Mouse (Mus musculus) large intestine, adult 2 months (tissue): ENCODE measurements around the gene Reps1. TPM values are rescaled to one million over a fixed set of nuclear protein-coding genes. Genes with fewer than 3 reads are reported as not detected.

Experiments
- DNase-seq: peaks from one replicate; pipeline ENCODE4 v3.0.0-alpha.2; 2012; ENCODE audit warnings: low read depth, low spot score
- WGBS: fragments of 180-500 bp; shearing (Covaris S2); methylation state at CpG from one replicate; pipeline ENCODE4 v1.1.7; 2018; 5-methylcytosine and 5-hydroxymethylcytosine counted together
- polyA plus RNA-seq: library from polyadenylated mRNA; depleted of rRNA; stranded (reverse); fragments of >200 nt; gene quantifications from 2 replicates; pipeline ENCODE4 v1.2.3, GENCODE M21; 2012

Reps1 gene
- polyA plus RNA-seq, 1 experiment = 22.1 TPM

DNA sequence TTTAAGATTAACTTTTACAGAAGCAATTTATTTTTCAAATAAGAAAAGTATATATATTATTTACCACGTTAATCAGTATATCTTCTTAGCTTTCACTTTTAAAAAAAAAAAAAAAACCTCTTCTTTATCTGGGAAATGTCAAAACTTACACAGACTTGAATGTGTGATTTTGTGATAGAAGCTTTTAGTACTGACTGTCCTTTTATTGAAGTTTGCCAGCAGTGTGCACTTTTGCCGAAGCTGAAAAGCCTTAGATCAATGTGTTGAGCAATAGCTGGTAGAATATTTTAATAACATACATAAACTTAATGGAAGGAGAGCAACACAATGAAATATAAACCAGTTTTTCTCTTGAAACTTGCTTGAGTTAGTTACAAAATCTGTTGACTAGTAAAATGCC lies 5.1 kb downstream of the Reps1 start:
- 79% methylated on average over 2 of the region's 2 CpGs for WGBS
- no peak for DNase-seq

DNA sequence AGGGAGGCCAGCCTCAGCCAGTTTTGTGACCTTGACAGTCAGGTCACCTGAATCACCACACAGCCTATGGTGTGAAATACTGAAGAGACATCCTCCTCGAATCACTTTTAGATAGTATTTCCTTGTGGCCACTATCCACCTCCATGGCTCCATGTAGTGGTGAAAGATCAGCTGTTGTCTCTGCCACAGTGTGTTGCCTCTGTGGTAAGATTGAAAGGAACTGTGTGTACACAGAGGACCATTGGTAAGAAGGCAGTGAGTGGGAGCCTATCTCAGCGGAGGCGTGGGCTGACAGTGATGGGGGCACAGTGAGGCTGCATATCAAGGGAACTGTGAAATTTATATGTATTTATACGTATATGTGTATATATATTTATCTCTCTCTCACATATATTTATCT lies 5.9 kb downstream of the Reps1 start:
- DNase-seq = no peak
- WGBS = 92% methylated on average over 4 of the region's 4 CpGs

DNA sequence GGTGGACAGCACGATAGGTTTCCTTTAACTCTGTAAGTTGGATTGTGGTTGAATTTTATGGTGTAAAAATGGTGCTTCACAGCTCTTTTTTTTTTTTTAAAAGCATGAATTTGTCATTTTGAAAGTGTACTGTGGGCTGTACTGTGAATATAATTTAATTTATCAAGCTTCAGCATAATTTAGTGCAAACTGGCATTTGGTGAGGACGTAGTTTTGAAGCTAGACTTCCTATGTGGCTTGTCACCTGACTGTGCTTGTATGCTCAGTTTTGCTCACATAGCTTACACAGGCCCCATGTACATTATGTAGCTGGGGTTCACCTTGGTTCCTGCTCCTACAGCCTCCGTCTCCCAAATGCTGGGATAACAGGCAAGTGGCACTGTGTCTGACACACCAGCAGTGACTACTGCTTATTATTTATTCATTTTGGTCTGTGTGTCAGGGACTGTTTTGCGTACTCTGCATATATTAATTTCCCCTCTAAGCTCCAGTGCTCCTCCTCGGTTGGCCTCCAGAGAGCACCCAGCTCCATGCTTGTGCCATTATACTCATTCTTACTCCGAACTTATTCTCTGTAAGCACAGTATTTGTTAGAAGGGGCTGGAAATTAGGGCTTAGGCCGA lies 9.1 kb downstream of the Reps1 start:
- no peak for DNase-seq
- WGBS = 92% methylated on average over 7 of the region's 7 CpGs

DNA sequence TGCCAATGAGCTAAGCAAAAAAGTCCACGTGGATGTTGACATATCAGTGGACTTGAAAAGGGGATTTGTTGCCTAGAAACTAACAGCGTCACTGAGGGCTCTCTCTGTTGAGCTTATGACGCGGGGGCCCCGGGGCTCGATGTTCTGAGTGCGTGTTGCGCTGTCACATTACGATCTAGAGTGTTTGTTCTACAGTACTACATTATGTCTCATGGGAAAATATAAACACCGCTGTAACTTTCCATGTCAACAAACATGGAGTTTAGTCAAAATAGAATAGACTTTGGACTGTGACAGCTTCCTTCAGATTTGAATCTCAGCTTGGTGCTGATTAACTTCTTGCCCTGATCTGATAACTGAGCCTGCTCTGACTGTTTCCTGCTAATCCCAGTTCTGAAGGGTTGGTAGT lies 10.4 kb downstream of the Reps1 start:
- no peak for DNase-seq
- WGBS = 72% methylated on average over 10 of the region's 10 CpGs

DNA sequence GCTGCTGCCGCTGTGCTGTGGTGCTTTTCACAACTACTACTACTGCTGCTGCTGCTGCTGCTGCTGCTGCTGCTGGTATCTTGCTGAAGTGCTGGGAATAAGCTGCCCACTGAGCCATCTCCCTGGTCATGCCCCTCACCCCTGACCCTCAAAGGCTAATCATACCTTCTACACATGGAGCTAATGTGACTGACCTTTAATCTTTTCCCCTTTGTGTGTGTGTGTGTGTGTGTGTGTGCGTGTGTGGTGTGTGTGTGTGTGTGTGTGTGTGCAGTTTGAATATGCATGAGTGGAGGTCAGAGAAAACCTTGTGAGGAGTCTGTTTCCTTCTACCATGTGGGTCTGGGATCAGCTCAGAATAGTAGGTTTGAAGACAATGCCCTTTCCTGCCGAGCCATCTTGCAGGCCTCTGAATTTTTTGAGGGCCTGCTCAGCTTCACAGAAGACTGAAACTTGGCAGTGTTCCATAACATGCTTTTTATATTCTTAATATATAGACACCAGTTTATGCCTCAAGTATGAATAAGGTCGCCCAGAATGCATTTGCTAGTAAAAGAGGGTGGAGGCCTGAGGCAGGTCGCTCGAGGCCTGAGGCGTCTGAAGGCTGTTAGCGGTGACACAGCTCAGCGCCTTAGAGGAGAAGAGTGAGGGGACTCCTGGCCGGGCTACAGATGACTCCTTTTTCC lies 12.2 kb downstream of the Reps1 start:
- 50% methylated on average over 10 of the region's 10 CpGs for WGBS
- no peak for DNase-seq

DNA sequence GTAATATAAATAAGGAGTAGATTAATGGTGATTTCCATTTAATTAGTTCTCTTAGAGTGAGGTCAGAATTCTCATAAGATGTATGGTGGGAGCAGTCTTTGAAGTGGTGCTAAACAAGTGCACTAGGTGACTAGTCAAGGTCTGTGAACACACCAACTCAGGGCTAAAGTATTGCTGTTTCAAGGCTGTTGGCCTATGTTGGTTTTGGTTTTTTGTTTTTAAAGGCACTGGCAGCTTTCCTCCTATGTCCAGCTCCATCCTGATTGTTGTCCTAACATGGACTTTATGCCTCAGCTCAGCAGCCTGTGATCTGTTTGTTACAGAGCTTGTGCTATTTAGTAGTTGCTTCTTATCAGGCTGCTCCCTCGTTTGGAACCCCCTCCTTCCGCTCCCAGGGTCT lies 13.2 kb downstream of the Reps1 start:
- DNase-seq = no peak
- WGBS = 90% methylated on average over 2 of the region's 2 CpGs

DNA sequence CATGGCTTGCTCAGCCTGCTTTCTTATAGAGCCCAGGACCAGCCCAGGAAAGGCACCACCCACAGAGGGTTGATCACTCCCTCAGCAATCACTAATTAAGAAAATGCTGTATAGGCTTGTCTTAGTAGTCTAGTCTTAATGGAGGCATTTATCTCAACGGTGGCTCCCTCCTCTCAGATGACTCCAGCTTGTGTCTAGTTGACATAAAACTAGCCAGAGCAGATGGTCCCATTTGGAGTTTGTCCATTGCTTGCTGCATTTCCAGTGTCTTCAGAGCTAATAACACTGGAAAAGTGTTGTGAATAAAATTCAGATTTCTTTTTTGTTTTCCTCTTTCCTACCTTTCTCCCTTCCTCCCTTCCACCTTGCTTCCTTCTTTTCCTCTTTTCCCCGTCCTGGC lies 13.9 kb downstream of the Reps1 start:
- no peak for DNase-seq
- WGBS = 74% methylated on average over 2 of the region's 2 CpGs

DNA sequence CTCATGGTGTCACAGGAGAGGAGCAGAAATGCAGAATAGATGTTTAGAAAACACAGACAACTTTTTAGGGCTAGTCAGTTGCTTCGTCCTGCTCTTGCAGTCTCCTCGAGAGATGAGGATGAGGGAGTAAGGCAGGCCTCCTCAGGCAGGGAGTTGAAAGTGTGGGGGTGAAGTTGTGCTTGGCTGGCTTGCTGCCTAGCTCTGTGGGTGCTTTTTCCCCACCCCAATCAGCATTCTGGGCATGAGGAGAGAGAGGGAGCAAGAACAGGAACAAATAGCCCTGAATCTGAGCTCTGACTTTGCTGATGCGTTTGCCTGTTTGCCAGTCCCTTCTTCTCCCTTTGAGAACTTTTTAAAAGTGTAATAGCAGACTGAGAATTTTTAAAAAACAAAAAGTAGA lies 14.5 kb downstream of the Reps1 start:
- DNase-seq = no peak
- 51% methylated on average over 3 of the region's 3 CpGs for WGBS

DNA sequence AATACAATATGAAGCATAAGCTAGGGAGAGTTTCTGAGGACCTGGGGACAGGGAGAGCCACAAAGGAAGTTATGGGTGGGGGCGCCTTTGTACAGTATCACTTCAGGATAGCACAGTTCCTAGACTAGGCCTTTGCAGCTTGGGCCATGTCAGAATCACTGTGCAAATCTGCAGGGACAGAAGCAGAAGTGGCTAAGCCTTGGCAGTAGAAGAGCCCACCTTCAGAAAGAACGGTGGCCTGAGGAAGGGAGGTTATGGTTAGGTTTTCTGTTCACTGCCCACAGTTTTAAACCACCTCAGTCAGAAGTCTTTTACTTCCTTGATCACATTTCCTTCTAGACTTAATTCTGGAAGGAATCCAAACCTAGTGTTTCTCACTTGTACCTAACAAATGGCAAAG lies 15.0 kb downstream of the Reps1 start:
- 51% methylated on average over 2 of the region's 2 CpGs for WGBS
- no peak for DNase-seq

DNA sequence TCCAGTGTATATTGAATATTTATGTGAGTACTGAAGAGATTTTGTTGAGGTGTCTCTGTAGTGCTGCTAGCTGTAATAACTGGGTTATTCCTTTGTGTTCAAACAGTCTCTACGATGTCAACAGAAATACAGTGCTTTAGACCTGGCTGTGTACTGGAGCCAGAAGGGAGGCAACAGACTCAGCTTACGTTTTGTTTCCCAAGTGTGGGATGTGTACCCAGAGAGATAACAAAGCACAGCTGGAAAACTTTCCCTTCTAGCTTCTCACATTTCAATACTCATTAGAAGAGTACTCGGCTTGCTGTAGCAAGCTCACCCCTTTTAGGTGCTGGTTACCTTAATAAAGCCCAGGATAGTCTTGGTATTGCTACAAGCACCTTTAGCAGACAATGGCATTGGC lies 17.2 kb downstream of the Reps1 start:
- DNase-seq = no peak
- 70% methylated on average over 3 of the region's 3 CpGs for WGBS

DNA sequence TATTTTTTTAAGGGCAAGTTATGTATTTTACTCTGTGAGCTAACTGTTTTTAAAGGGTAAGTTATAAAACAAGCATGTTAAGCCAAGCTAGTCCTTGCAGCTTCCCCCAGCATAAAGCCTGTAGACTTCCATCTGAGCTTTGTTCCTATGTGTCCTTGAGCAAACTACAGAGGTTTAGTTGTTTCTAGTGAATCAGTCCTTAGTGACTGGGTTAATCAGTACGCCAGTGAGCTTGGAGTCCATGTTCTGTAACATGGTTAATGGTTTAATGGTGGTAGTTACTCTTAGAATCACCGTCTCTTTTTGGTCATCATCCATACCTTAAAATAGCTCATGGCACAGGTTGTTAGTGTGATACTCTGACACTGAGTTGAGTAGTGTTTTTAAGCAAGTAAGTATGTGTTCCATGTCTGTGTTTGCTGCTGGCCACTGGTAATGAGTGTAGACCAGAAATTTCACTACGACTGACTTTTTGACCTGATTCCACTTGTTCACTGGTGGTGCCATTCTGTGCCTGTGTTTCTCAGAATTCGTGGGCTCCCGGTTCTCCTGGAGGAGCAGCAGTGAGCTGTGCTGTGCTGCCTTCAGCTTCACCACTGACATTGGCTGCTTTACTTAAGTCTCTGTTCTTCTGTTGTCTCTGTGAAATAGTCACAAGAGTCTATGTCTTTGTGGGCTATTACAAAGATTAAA lies 18.9 kb downstream of the Reps1 start:
- 63% methylated on average over 5 of the region's 5 CpGs for WGBS
- DNase-seq = no peak

DNA sequence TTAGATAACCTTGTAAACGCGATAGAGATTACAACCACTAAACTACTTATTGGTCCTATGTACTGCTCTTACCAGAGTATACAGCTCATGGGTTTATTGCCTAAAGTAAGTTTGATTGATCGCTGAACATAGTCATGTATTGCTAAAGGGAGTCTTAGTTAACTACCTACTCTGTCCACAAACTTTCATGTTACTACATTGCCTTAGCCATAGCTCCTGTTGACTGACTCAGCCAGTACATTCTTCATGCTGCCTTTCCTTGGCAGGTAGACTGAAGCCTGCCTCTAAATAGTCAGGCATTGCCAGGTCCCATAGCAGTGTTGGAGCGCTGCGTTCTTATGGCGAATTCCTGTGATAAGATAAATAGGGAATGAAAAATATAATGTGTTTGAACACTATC lies 20.2 kb downstream of the Reps1 start:
- WGBS = 47% methylated on average over 6 of the region's 6 CpGs

DNA sequence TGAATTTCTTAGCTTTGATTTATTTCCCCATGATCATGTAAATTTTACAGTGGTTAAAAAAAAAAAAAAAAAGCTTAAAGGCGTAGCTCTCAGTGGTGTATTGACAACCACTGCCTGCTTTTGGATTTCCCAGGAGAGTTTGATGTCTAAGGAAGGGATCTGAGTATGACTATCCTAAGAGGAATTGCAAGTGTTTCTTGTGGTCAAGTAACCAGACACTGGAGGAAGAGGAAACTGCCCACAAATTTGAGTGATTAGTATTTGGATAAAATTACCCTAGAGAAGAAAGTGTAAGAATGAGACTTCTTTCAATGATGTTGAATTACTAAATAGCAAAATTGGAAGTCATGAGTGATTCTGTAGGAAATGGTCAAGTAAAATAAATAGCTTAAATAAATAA lies 25.9 kb downstream of the Reps1 start:
- DNase-seq = no peak
- 80% methylated on average over 1 of the region's 1 CpGs for WGBS

More for the DNA sequence above, 20.2 kb downstream of the Reps1 start:
- peak; percentile 40 for DNase-seq

DNA sequence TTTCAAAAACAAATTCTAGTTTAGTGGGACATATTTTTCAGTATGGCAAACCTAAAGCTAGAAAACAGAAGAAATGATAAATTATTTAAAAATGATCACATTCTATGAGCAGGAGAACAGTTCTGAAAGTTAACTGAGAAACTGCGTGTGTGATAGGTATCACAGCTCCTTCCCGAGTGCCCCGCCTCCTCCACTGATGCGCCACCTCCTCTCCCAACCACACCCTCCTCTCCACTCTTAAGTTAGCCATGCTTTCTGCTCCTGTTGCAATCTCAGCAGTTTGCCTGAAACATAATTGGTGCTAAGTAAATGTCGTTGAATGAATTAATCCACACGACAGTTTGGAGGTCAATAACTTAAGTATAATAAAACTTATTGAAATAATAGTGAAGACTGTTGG lies 27.1 kb downstream of the Reps1 start:
- DNase-seq = no peak
- 74% methylated on average over 6 of the region's 6 CpGs for WGBS

DNA sequence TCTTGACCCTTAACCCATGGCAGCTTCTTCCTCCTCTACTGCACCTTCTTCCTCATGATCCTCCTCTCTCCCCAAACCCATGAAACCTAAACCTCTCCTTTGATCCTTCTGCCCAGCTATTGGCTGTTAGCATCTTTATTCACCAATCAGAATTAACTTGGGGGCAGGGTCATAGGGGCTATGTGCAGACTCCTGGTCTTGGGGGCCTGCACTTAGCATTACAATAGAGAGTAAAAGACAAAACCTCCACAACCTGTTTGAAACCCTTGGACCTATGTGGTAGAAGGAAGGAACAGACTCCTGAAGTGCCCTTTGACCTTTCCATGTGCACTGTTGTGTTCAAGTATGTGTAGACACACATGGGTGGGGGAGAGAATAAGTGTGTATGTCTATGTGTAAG lies 35.0 kb downstream of the Reps1 start:
- no peak for DNase-seq

DNA sequence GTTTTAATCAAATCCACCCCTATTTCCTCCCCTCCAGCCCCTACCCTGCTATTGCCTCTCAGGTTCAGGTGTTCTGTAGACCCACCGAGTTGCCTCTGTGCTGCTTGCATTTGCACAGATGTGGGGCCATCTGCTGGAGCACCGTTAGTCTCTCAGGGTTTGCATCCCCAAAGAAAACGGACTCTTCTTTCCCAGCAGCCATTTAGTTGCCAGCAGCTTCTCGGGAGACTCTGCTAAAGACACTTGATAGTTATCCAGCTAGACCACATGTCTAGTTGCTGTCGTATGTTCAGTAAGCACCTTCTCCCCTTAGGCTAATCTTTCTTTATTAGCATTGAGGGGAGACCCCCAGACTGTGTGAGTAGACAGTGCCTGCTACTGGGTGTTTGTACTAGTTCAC lies 46.5 kb downstream of the Reps1 start:
- 78% methylated on average over 5 of the region's 5 CpGs for WGBS
- DNase-seq = no peak

DNA sequence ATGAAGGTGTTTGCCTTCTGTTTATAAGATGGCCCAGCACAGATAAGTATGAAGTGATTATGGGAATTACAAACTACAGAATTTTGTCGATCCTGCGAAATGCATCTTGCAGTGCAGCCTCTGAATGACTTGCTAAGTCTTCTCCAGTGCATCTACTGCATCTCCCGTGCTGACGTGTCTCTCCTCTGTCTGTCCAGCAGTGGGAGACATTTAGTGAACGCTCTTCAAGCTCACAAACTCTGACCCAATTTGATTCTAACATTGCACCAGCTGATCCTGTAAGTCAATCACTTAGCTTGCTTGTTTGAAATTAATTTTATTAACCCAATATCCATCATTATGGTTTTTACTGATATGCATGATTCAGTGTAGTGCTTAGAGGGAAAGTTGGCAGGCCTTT lies 51.8 kb downstream of the Reps1 start:
- WGBS = 69% methylated on average over 5 of the region's 5 CpGs
- no peak for DNase-seq

DNA sequence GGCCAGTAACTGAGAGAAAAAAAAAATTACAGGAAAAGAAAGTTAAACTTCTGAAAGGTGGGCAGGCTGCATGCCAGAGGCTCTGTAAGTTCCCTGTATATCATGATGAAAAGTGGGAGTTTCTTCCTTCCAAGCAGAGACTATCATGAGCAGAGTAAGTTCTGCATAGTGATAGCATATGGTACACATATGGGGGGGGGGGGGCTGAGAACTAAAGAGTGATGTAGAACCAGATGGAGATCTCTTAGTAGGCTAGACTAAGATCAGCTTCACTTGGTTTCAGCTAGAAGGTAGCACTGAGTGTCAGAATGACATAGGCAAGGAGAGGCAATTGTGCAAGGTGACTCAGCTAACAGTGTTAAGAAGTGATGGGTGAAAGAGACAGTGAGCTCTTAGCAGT lies 55.3 kb downstream of the Reps1 start:
- no peak for DNase-seq

DNA sequence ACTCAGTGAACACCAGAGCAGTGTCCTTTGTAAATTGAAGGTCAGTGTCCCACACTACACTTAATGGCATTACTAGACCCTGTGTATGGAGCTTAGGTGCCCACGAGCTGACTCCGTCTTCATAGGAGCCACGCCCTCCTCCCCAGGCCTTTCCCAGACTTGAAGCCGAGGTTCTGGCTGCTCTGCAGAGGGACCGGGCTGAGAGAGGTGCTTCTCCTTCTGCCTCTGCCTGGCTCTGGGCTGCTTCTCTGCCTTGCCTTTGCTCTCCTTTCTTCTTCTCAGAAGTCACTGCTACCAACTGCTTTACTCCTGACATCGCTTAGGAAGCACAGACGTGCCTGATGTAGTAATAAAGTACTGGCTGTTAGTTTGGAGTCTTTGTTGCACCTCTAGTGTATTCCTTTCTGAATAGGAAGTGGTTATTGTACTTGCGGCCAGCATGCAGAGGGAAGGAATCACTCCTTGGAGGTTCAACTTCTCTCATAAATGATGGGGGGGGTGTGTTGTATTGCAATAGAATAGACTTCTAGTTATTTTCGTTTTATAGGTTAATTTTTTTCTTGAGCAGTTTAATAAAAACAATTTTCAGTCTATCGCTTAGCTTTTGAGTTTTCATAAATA lies 57.9 kb downstream of the Reps1 start:
- DNase-seq = no peak
- 85% methylated on average over 10 of the region's 10 CpGs for WGBS

DNA sequence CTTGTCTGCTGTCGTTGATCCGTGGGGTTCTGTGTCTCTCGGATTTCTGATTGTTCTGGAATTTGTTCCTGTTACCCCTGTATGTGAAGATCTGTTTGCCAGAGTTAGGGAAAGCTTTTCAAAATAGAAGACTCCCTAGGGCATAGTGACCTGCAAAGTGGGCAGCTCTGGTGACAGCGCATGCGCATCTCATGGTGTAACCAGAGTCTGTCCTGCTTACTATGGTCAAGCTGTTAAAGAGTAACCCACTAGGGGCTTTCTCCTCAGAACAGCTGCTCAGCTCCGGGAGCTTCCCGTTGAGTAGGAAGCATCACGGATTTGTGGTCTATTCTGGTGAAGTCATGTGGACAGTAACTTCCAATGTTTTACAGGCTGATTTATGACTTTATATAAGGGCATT lies 62.7 kb downstream of the Reps1 start:
- WGBS = 81% methylated on average over 8 of the region's 8 CpGs
- DNase-seq = no peak

DNA sequence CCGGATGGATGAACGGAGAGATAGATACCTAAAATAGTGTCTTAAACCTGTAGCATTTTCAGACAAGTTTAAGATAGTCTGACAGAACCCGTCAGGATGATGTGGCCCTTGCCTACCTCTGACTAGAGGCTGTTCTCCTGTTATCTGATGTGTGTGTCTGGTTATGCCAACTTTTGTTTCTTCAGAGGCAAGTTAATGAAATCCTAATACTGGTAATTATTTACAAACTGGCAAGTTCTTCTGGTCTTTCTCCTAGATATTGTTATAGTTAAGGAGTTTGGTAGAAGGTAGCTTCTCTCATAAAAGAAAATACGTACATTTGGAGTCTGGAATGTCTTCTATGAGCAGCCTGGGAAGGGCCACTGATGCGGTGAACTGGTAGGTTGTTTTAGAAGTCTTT lies 74.6 kb downstream of the Reps1 start:
- DNase-seq = no peak
- 95% methylated on average over 5 of the region's 5 CpGs for WGBS
